In genomic region chr14:25865251-25865650, GRCm38 (mm10) we compare ENCODE assay signal across 26 mouse cellular contexts. TPM values are rescaled to one million over a fixed set of nuclear protein-coding genes. Genes with fewer than 3 reads are reported as not detected.
DNase-seq lines count a peak whose midpoint lies in the region; ATAC-seq and TF ChIP-seq lines count a peak whose summit lies in the region.
"Had no signal": no experiment of that assay in that cellular context is flagged by ENCODE, and none has a peak within 500 bp of the region (broad histone marks: within the 10 kb centered on the region; RNA-seq: fewer than 3 reads in every experiment).

No protein-coding gene starts in this region.

- H3ac ChIP-seq in myocyte (ENCODE audit: control insufficient read depth, insufficient read length): no peak overlapping the region

- H3K4me2 ChIP-seq in myocyte (ENCODE audit: low read depth): peak overlapping the region; percentile 19
- H3K4me2 ChIP-seq: embryonic facial prominence, embryonic 12.5 days; forebrain, embryonic 13.5 days; forebrain, embryonic 15.5 days had no signal

- no peaks in the 10 kb centered on the region for H3K36me3 ChIP-seq in myocyte (ENCODE audit: control insufficient read depth, insufficient read depth)
- H3K36me3 ChIP-seq: embryonic facial prominence, embryonic 10.5 days; embryonic facial prominence, embryonic 12.5 days; forebrain, embryonic 15.5 days had no signal

- no peak for TF ChIP-seq POLR2A in myocyte (IDR thresholded peaks at IDR 0.05; ENCODE audit: insufficient read length, low read depth)

- DNase-seq in frontal cortex, postnatal 10 days (ENCODE audit: low spot score in 2 of 2): no peak
- no peak for DNase-seq in layer of hippocampus, adult 2 months (ENCODE audit: low spot score in 2 of 2)
- DNase-seq in layer of hippocampus, postnatal 25 days (ENCODE audit: extremely low spot score in 1 of 2, low spot score in 1 of 2): no peak
- peak; percentile 73 for DNase-seq in brain, adult 2 months (ENCODE audit: low read depth, low spot score)
- no peak for DNase-seq in adrenal gland, postnatal 25 days
- DNase-seq: adrenal gland, adult 8-10 months; adrenal gland, postnatal 14 days; B cell, adult 2 months; cerebellum, adult 11-12 months; cerebellum, adult 2 months; cerebellum, adult 9-10 months; cerebellum, postnatal 10 days; cerebellum, postnatal 25 days had no signal

- no peak overlapping the region for H3K4me3 ChIP-seq in layer of hippocampus, adult 2 months
- no peak overlapping the region for H3K4me3 ChIP-seq in myocyte
- H3K4me3 ChIP-seq: embryonic facial prominence, embryonic 10.5 days; embryonic facial prominence, embryonic 12.5 days; forebrain, embryonic 13.5 days; forebrain, embryonic 15.5 days had no signal

- H3K27ac ChIP-seq in layer of hippocampus, adult 2 months: 0 out of 2 replicates have a peak overlapping the region, but pooled peaks have one; percentile 53
- H3K27ac ChIP-seq: embryonic facial prominence, embryonic 10.5 days; embryonic facial prominence, embryonic 12.5 days; forebrain, embryonic 13.5 days; forebrain, embryonic 15.5 days had no signal

- TF ChIP-seq CTCF in layer of hippocampus, adult 2 months (conservative IDR thresholded peaks at IDR 0.05): no peak

- peaks cover 29% of the 10 kb centered on the region for H3K79me2 ChIP-seq in myocyte (ENCODE audit: control insufficient read depth, insufficient read depth)

- H3K27me3 ChIP-seq in myocyte (ENCODE audit: control insufficient read depth, insufficient read depth, insufficient read length): no peaks in the 10 kb centered on the region
- H3K27me3 ChIP-seq: CH12.LX; embryonic facial prominence, embryonic 12.5 days; forebrain, embryonic 13.5 days; forebrain, embryonic 15.5 days; Patski had no signal

- ATAC-seq in frontal cortex, adult (ENCODE audit: low TSS enrichment): peak; percentile 55
- ATAC-seq: activated CD4-positive, CD25-positive, alpha-beta regulatory T cell, adult 4 months; CD4-positive, CD25-positive, alpha-beta regulatory T cell, adult 4 months; forebrain, embryonic 13.5 days; forebrain, embryonic 15.5 days; Patski had no signal

TF ChIP-seq in myocyte, 11 proteins besides CTCF, POLR2A, EP300 and RAD21:
- no peak for TF ChIP-seq TCF3 (IDR thresholded peaks at IDR 0.05; ENCODE audit: insufficient read length, low read depth)
- no peak for TF ChIP-seq MYOD1 (IDR thresholded peaks at IDR 0.05; ENCODE audit: control insufficient read depth in 1 of 3, insufficient read length in 2 of 3, low read depth in 2 of 3)
- no peak for TF ChIP-seq MYOG (IDR thresholded peaks at IDR 0.05; ENCODE audit: control insufficient read depth in 1 of 3, insufficient read depth in 1 of 3, insufficient read length in 2 of 3, low read depth in 2 of 3)
- no peak for TF ChIP-seq USF1 (IDR thresholded peaks at IDR 0.05; ENCODE audit: low read depth)
- no peak for TF ChIP-seq CEBPB (IDR thresholded peaks at IDR 0.05; ENCODE audit: insufficient read depth, poor library complexity, severe bottlenecking)
- TF ChIP-seq SRF (IDR thresholded peaks at IDR 0.05; ENCODE audit: control insufficient read depth, insufficient read length, low read depth): no peak
- no peak for TF ChIP-seq REST (IDR thresholded peaks at IDR 0.05; ENCODE audit: insufficient read depth, insufficient read length)
- TF ChIP-seq E2F4 (IDR thresholded peaks at IDR 0.05; ENCODE audit: insufficient read depth): no peak
- TF ChIP-seq TCF12 (IDR thresholded peaks at IDR 0.05; ENCODE audit: insufficient read depth, poor library complexity, severe bottlenecking): no peak
- TF ChIP-seq POLR2AphosphoS2 (IDR thresholded peaks at IDR 0.05; ENCODE audit: insufficient read length, low read depth): no peak
- no peak for TF ChIP-seq MAX (IDR thresholded peaks at IDR 0.05; ENCODE audit: low read depth)

RNA-seq across cellular contexts. Expression of gene Anxa11, which starts 23.3 kb away (rescaled TPM):
- total RNA-seq in layer of hippocampus, adult 2 months (2021): 10 to 100 TPM; 87.9 to 88.8 TPM
- 10 to 100 TPM; 64.8 to 69.7 TPM for total RNA-seq in layer of hippocampus, postnatal 25 days (2021)
- polyA plus RNA-seq in myocyte (2012; fragmentation: generic; extraction: Trizol): 140 TPM
- total RNA-seq in adrenal gland, postnatal 25 days (2021): 70.1 and 72.0 TPM in 2 replicates

RNA-seq across cellular contexts. Expression of gene Plac9a, which starts 37.6 kb away (rescaled TPM):
- total RNA-seq in layer of hippocampus, adult 2 months (2021): not detected
- 1 to 10 TPM in 1 of 2 experiments, not detected in 1; 1.2 TPM for total RNA-seq in layer of hippocampus, postnatal 25 days (2021)
- polyA plus RNA-seq in myocyte (2012; fragmentation: generic; extraction: Trizol): 0.10 TPM
- total RNA-seq in adrenal gland, postnatal 25 days (2021): 1.3 and 2.8 TPM in 2 replicates
- total RNA-seq: CH12.LX, G1E had no signal
- polyA plus RNA-seq: activated CD4-positive, CD25-positive, alpha-beta regulatory T cell, adult 4 months; CD4-positive, CD25-positive, alpha-beta regulatory T cell, adult 4 months; cerebellum, adult 2 months; embryonic facial prominence, embryonic 10.5 days; embryonic facial prominence, embryonic 14.5 days; forebrain, embryonic 11.5 days; forebrain, embryonic 13.5 days; forebrain, embryonic 15.5 days; G1E; Patski had no signal
